Mouse (Mus musculus): ENCODE results near the gene Klre1. TPM values are rescaled to one million over a fixed set of nuclear protein-coding genes. Genes with fewer than 3 reads are reported as not detected.
"Not testable (repeated sequence)": the region's sequence is repeated elsewhere in the genome, so short reads cannot be mapped to it uniquely, and the experiment has no call there.

The Klre1 gene
- total RNA-seq, 1 experiment from 2014 or later: not detected

GRCm38 (mm10) chr6:129591508-129591907, 13.8 kb downstream of the Klre1 start, which contains the start of gene Klrd1:
Gene Klrd1 (plus strand): TSS chr6:129591782.
- no peak for DNase-seq

DNA sequence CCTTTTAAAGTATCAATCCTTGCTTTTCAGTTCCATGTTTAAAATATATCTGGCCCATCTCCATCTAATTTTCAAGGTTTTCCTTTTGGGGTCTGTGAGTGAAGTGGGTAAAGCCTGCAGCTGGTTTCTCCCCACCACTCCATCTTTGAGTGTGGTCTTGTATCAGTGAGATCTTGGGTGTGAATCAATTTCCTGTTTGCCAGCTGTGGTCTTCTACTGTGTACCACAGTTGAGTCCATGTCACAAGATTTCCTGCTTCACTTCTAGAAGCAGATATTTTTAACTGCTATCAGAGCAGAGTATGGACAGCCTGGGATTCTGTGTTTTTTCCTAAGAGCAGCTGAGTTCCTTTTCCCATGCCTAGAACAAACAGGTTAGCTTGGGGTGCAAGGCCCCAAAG, 30.7 kb downstream of the Klre1 start:
- DNase-seq: no peak

- DNase-seq: no peak
Measured at GRCm38 (mm10) chr6:129623735-129624134, 46.0 kb downstream of the Klre1 start, which contains the start of gene Klrk1. Gene Klrk1 (minus strand): TSS chr6:129623864.

GRCm38 (mm10) chr6:129631046-129631445, 53.3 kb downstream of the Klre1 start:
- DNase-seq: not testable (repeated sequence)

Other genes starting within 250 kb of the Klre1 start
- gene 4922502D21Rik, start 246.1 kb upstream of the Klre1 start, total RNA-seq (2021): not detected in 2 replicates
- 0.67 and 0.79 TPM in 2 replicates for gene Clec12a, start 235.2 kb upstream of the Klre1 start, total RNA-seq (2021)
- gene Clec12b, start 192.0 kb upstream of the Klre1 start, total RNA-seq (2021): 0.26 TPM in 1 of 2 replicates, not detected in the other
- 2.4 and 3.1 TPM in 2 replicates for gene Clec1b, start 180.6 kb upstream of the Klre1 start, total RNA-seq (2021)
- gene Clec9a, start 169.0 kb upstream of the Klre1 start, total RNA-seq (2021): 0.82 and 1.4 TPM in 2 replicates
- 7.9 and 14.0 TPM in 2 replicates for gene Clec1a, start 125.9 kb upstream of the Klre1 start, total RNA-seq (2021)
- gene Olr1, start 70.7 kb upstream of the Klre1 start, total RNA-seq (2021): 1.1 TPM in 1 of 2 replicates, not detected in the other
- not detected in 2 replicates for gene Tmem52b, start 65.3 kb upstream of the Klre1 start, total RNA-seq (2021)
- 216 and 263 TPM in 2 replicates for gene Gabarapl1, start 44.7 kb upstream of the Klre1 start, total RNA-seq (2021)
- gene Klrd1, start 13.9 kb downstream of the Klre1 start, total RNA-seq (2021): 3.0 TPM in 1 of 2 replicates, not detected in the other
- 1.5 TPM in 1 of 2 replicates, not detected in the other for gene Klrk1, start 46.0 kb downstream of the Klre1 start, total RNA-seq (2021)
- not detected in 2 replicates for gene Klrc3, start 65.4 kb downstream of the Klre1 start, total RNA-seq (2021)
- gene Klrc2, start 82.8 kb downstream of the Klre1 start, total RNA-seq (2021): not detected in 2 replicates
- gene Klrc1, start 101.1 kb downstream of the Klre1 start, total RNA-seq (2021): not detected in 2 replicates
- not detected in 2 replicates for gene Klri1, start 139.2 kb downstream of the Klre1 start, total RNA-seq (2021)
- not detected in 2 replicates for gene Klri2, start 162.6 kb downstream of the Klre1 start, total RNA-seq (2021)
- gene Gm156, start 206.4 kb downstream of the Klre1 start, total RNA-seq (2021): not detected in 2 replicates

All from adrenal gland, postnatal 14 days (tissue).